Mouse (Mus musculus) heart, embryonic 16.5 days (tissue): ENCODE measurements around the gene Erbb4. TPM values are rescaled to one million over a fixed set of nuclear protein-coding genes. Genes with fewer than 3 reads are reported as not detected.

Experiments used
- ATAC-seq: fragments of 200-750 bp; cut with Nextera tagmentation; replicated peaks from 2 replicates; pipeline ENCODE4 v1.8.0; 2017; ENCODE audit warnings: moderate number of reproducible peaks; ENCODE audit not compliant: insufficient read depth, low FRiP score; ENCODE audit errors: extremely low read depth
- H3K27ac ChIP-seq: fragments of 300-500 bp; sonication (generic); 2 replicates; pipeline ENCODE4 v1.5.1; 2014; ENCODE audit warnings: mild to moderate bottlenecking, low read length, control low read depth, moderate library complexity
- H3K27me3 ChIP-seq: fragments of 300-500 bp; sonication (generic); 2 replicates; pipeline ENCODE4 v1.6.1; 2014; ENCODE audit warnings: low read length, mixed read lengths; ENCODE audit not compliant: control insufficient read depth, insufficient read depth
- H3K36me3 ChIP-seq: fragments of 300-500 bp; sonication (generic); 2 replicates; pipeline ENCODE4 v1.6.1; 2014; ENCODE audit not compliant: control insufficient read depth, insufficient read depth
- H3K4me1 ChIP-seq: fragments of 300-500 bp; sonication (generic); 2 replicates; pipeline ENCODE4 v1.6.1; 2014; ENCODE audit warnings: low read length, mixed read lengths; ENCODE audit not compliant: control insufficient read depth, insufficient read depth
- H3K4me2 ChIP-seq: fragments of 300-500 bp; sonication (generic); 2 replicates; pipeline ENCODE4 v1.6.1; 2014; ENCODE audit warnings: low read depth, mild to moderate bottlenecking, control low read depth, low read length
- H3K4me3 ChIP-seq: fragments of 300-500 bp; sonication (generic); 2 replicates; pipeline ENCODE4 v1.5.1; 2014; ENCODE audit warnings: mild to moderate bottlenecking, control low read depth, low read length
- H3K9ac ChIP-seq: fragments of 300-500 bp; sonication (generic); 2 replicates; pipeline ENCODE4 v1.6.1; 2014; ENCODE audit warnings: low read length, control low read depth
- H3K9me3 ChIP-seq: fragments of 300-500 bp; sonication (generic); replicated peaks from 2 replicates; pipeline ENCODE4 v1.6.1; 2016; ENCODE audit warnings: low read length; ENCODE audit not compliant: control insufficient read depth
- WGBS: fragments of 180-500 bp; shearing (Covaris S2); extraction: QIAGEN DNeasy Blood & Tissue Kit; methylation state at CpG from one replicate; pipeline ENCODE4 v1.1.7; 2014; 5-methylcytosine and 5-hydroxymethylcytosine counted together
- polyA plus RNA-seq: library from polyadenylated mRNA; unstranded; fragments of >200 nt; fragmentation: Nextera tagmentation; extraction: Ambion mirVana; gene quantifications from 2 replicates; pipeline ENCODE4 v1.2.1, GENCODE M21; 2015

Erbb4 gene
- polyA plus RNA-seq, 1 experiment from 2014 or later, result 6.2 TPM

- WGBS, result 40% methylated on average over 6 of the region's 6 CpGs
- Histone ChIP-seq H3K27me3 (no peaks in the 10 kb centered on the region), H3K4me2 (peak overlapping the region; percentile 55), H3K4me1 (peaks cover 10% of the 10 kb centered on the region), H3K9ac (peak overlapping the region; percentile 45; the same call in 1 of the 2 replicates), H3K27ac (peak overlapping the region; percentile 86), H3K9me3 (no peaks in the 10 kb centered on the region), H3K4me3 (peak overlapping the region; percentile 41), H3K36me3 (no peaks in the 10 kb centered on the region)
- no peak; the same call in 1 of the 2 replicates for ATAC-seq
Measured at GRCm38 (mm10) chr1:69085753-69086152, 22.1 kb downstream of the Erbb4 start.

- WGBS, result 89% methylated on average over 4 of the region's 4 CpGs
- H3K27me3 ChIP-seq, result no peaks in the 10 kb centered on the region
- no peaks in the 10 kb centered on the region for H3K36me3 ChIP-seq
- no peak overlapping the region for H3K4me3 ChIP-seq
- H3K9ac ChIP-seq, result no peak overlapping the region
- H3K4me1 ChIP-seq, result no peaks in the 10 kb centered on the region; the same call in 1 of the 2 replicates
- no peak overlapping the region for H3K27ac ChIP-seq
- H3K9me3 ChIP-seq, result no peaks in the 10 kb centered on the region
- no peak for ATAC-seq
- no peak overlapping the region for H3K4me2 ChIP-seq
Measured at GRCm38 (mm10) chr1:69048918-69049317, 58.9 kb downstream of the Erbb4 start.

GRCm38 (mm10) chr1:69046228-69046978, 61.5 kb downstream of the Erbb4 start:
- H3K4me2 ChIP-seq, result no peak overlapping the region
- H3K36me3 ChIP-seq, result no peaks in the 10 kb centered on the region
- ATAC-seq, result no peak
- no peaks in the 10 kb centered on the region; the same call in 1 of the 2 replicates for H3K4me1 ChIP-seq
- no peaks in the 10 kb centered on the region for H3K27me3 ChIP-seq
- no peaks in the 10 kb centered on the region for H3K9me3 ChIP-seq
- H3K27ac ChIP-seq, result no peak overlapping the region
- H3K4me3 ChIP-seq, result no peak overlapping the region
- no peak overlapping the region for H3K9ac ChIP-seq
- 85% methylated on average over 11 of the region's 11 CpGs for WGBS

- H3K27me3 ChIP-seq, result no peaks in the 10 kb centered on the region
- H3K4me3 ChIP-seq, result no peak overlapping the region
- H3K4me1 ChIP-seq, result peaks cover 8% of the 10 kb centered on the region; the same call in 1 of the 2 replicates
- 46% methylated on average over 5 of the region's 5 CpGs for WGBS
- no peaks in the 10 kb centered on the region for H3K9me3 ChIP-seq
- H3K4me2 ChIP-seq, result no peak overlapping the region
- ATAC-seq, result no peak
- H3K9ac ChIP-seq, result no peak overlapping the region
- no peak overlapping the region for H3K27ac ChIP-seq
- H3K36me3 ChIP-seq, result no peaks in the 10 kb centered on the region
Measured at GRCm38 (mm10) chr1:69027816-69028215, 80.0 kb downstream of the Erbb4 start.

DNA sequence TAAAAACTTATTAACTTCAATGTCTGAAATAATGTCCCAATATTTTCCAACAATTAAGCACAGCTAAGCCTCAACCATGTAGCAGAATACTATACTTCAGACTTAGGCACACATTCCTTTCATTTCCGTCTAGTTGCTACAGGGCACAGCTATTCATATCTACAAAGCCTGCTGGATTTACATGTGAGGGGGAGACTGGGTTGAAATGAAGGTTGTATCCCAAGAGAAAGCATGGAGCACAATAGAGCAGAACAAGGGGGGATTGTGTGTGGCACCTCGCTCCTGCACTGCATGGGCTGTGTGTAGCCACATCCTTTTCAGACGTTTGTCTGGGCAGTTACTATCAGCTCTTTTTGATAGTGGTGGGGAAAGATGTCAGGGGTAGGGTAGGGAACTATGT, 83.0 kb downstream of the Erbb4 start:
- Histone ChIP-seq H3K4me3 (peak overlapping the region; percentile 17; the same call in 1 of the 2 replicates), H3K9ac (no peak overlapping the region), H3K9me3 (no peaks in the 10 kb centered on the region), H3K27ac (peak overlapping the region; percentile 86), H3K4me1 (peaks cover 8% of the 10 kb centered on the region; the same call in 1 of the 2 replicates), H3K4me2 (peak overlapping the region; percentile 47), H3K27me3 (no peaks in the 10 kb centered on the region), H3K36me3 (no peaks in the 10 kb centered on the region)
- ATAC-seq, result peak; percentile 70
- WGBS, result 15% methylated on average over 3 of the region's 3 CpGs

GRCm38 (mm10) chr1:69023157-69023925, 84.5 kb downstream of the Erbb4 start:
- Histone ChIP-seq H3K36me3 (no peaks in the 10 kb centered on the region), H3K27me3 (no peaks in the 10 kb centered on the region), H3K9me3 (no peaks in the 10 kb centered on the region), H3K4me2 (no peak overlapping the region), H3K4me3 (no peak overlapping the region), H3K9ac (no peak overlapping the region), H3K4me1 (peaks cover 9% of the 10 kb centered on the region; the same call in 1 of the 2 replicates), H3K27ac (no peak overlapping the region)
- ATAC-seq, result no peak
- 69% methylated on average over 4 of the region's 4 CpGs for WGBS

- Histone ChIP-seq H3K4me1 (no peaks in the 10 kb centered on the region), H3K27me3 (no peaks in the 10 kb centered on the region), H3K36me3 (no peaks in the 10 kb centered on the region), H3K27ac (no peak overlapping the region), H3K4me2 (no peak overlapping the region), H3K4me3 (no peak overlapping the region), H3K9ac (no peak overlapping the region), H3K9me3 (no peaks in the 10 kb centered on the region)
- no peak for ATAC-seq
- 88% methylated on average over 5 of the region's 5 CpGs for WGBS
Measured at GRCm38 (mm10) chr1:69009800-69010505, 97.9 kb downstream of the Erbb4 start.

GRCm38 (mm10) chr1:69001371-69001770, 106.5 kb downstream of the Erbb4 start:
- no peaks in the 10 kb centered on the region for H3K27me3 ChIP-seq
- H3K27ac ChIP-seq, result no peak overlapping the region
- ATAC-seq, result no peak
- WGBS, result 80% methylated on average over 3 of the region's 3 CpGs
- no peaks in the 10 kb centered on the region for H3K9me3 ChIP-seq
- no peaks in the 10 kb centered on the region for H3K4me1 ChIP-seq
- no peak overlapping the region for H3K4me3 ChIP-seq
- H3K9ac ChIP-seq, result no peak overlapping the region
- H3K36me3 ChIP-seq, result no peaks in the 10 kb centered on the region
- H3K4me2 ChIP-seq, result no peak overlapping the region
